In genomic region chr19:40894519-40895392, GRCm38 (mm10) we compare ENCODE assay signal across 8 mouse cellular contexts. TPM values are rescaled to one million over a fixed set of nuclear protein-coding genes. Genes with fewer than 3 reads are reported as not detected.
DNase-seq lines count a peak whose midpoint lies in the region; ATAC-seq and TF ChIP-seq lines count a peak whose summit lies in the region.

TSS of gene Zfp518a (plus strand) at chr19:40894705.

- H3K27ac ChIP-seq in ES-E14 (ENCODE audit: insufficient read depth, low read depth, low read length, poor library complexity, severe bottlenecking), result peak within 1 kb of the TSS; percentile 94
- H3K27ac ChIP-seq in lung, embryonic 16.5 days (ENCODE audit: low read length), result peak within 1 kb of the TSS; percentile 84

- peaks cover 13% of the 10 kb centered on the region for H3K27me3 ChIP-seq in lung, embryonic 16.5 days (ENCODE audit: control insufficient read depth, insufficient read depth, low read depth, low read length)

- H3K4me1 ChIP-seq in ES-E14 (ENCODE audit: control insufficient read depth in 2 of 2, insufficient read depth in 2 of 2, low read length in 2 of 2, poor library complexity in 1 of 2), result no peaks in the 10 kb centered on the region
- no peaks in the 10 kb centered on the region for H3K4me1 ChIP-seq in lung, embryonic 16.5 days (replicated peaks; ENCODE audit: control insufficient read depth, insufficient read depth, low read length)

- peak within 1 kb of the TSS; percentile 88 to 91 for H3K4me3 ChIP-seq in ES-E14 (ENCODE audit: insufficient read depth in 1 of 2, low read depth in 1 of 2, low read length in 2 of 2, poor library complexity in 1 of 2, severe bottlenecking in 1 of 2)
- H3K4me3 ChIP-seq in lung, embryonic 16.5 days (ENCODE audit: low read length), result peak within 1 kb of the TSS; percentile 73

- peak; percentile 72 to 95 for ATAC-seq in hematopoietic stem cell, adult 5-6 weeks (replicated peaks in 1 of 2; ENCODE audit: insufficient read depth in 1 of 2, low FRiP score in 2 of 2, low TSS enrichment in 1 of 2, low read depth in 1 of 2, poor library complexity in 2 of 2, severe bottlenecking in 2 of 2)
- ATAC-seq in lung, embryonic 16.5 days (ENCODE audit: low read depth), result peak; percentile 96

- H3K9me3 ChIP-seq in ES-E14 (ENCODE audit: control insufficient read depth, insufficient read depth, low read depth, low read length), result no peaks in the 10 kb centered on the region
- peaks cover 6% of the 10 kb centered on the region for H3K9me3 ChIP-seq in lung, embryonic 16.5 days (ENCODE audit: control insufficient read depth, low read length)

- peak; percentile 77 for DNase-seq in ES-E14 (ENCODE audit: low read depth, low spot score)
- DNase-seq in cerebellum, adult 8-10 months, result peak; percentile 89
- DNase-seq in forelimb bud, embryonic 11.5 days (ENCODE audit: low read depth, low spot score), result peak; percentile 95
- DNase-seq in layer of hippocampus, adult 9-10 months (ENCODE audit: low spot score), result peak; percentile 74
- DNase-seq in ovary, postnatal 10 days (ENCODE audit: low spot score), result peak; percentile 92
- peak; percentile 82 to 87 for DNase-seq in thymus, postnatal 10 days (ENCODE audit: low spot score in 2 of 2)

- peak within 1 kb of the TSS; percentile 80 for H3K4me2 ChIP-seq in lung, embryonic 16.5 days (ENCODE audit: low read depth, low read length)

- no peaks in the 10 kb centered on the region; the same call in 1 of the 2 replicates for H3K36me3 ChIP-seq in ES-E14 (ENCODE audit: control insufficient read depth, insufficient read depth, low read length, poor library complexity, severe bottlenecking)
- no peaks in the 10 kb centered on the region for H3K36me3 ChIP-seq in lung, embryonic 16.5 days (ENCODE audit: control insufficient read depth, insufficient read depth, low read length)

- WGBS in lung, embryonic 16.5 days, result under 1% methylated on average over 87 of the region's 89 CpGs

- in situ Hi-C loops in ES-E14 (cut with MboI; ENCODE audit: low sequenced_read_pairs in 2 of 2, unreplicated experiment in 2 of 2), result no loop called here

- H3K9ac ChIP-seq in ES-E14 (ENCODE audit: insufficient read depth, low read depth, low read length, poor library complexity, severe bottlenecking), result peak within 1 kb of the TSS; percentile 97
- peak within 1 kb of the TSS; percentile 85 for H3K9ac ChIP-seq in lung, embryonic 16.5 days (ENCODE audit: low read length)

TF ChIP-seq in ES-E14, 5 proteins besides CTCF, POLR2A, EP300 and RAD21:
- TF ChIP-seq HCFC1 (IDR thresholded peaks at IDR 0.05; ENCODE audit: borderline replicate concordance, insufficient read depth, low read length) (peak; percentile 47), CHD2 (IDR thresholded peaks at IDR 0.05; ENCODE audit: low read depth, low read length) (0 out of 2 replicates have a peak, but pooled peaks have one; percentile 47), ZNF384 (IDR thresholded peaks at IDR 0.05; ENCODE audit: low read depth, low read length) (no peak)

RNA-seq across cellular contexts. Expression of gene Zfp518a, which starts in this region (rescaled TPM):
- total RNA-seq in ES-E14 (2012; rRNA removed), result 25.8 and 32.9 TPM in 2 replicates
- total RNA-seq in hematopoietic stem cell, adult 5-6 weeks (2017), result 34.1 and 42.1 TPM in 2 replicates
- 10.3 and 12.9 TPM in 2 replicates for polyA plus RNA-seq in lung, embryonic 16.5 days (2015; fragmentation: Nextera tagmentation; extraction: Ambion mirVana)

Comparison
In these comparisons a context has a peak if more than half of its experiments do, and no peak if none do; other contexts are left out.
1. Peak in every context shown above with its lines: DNase-seq, ATAC-seq, H3K4me3 ChIP-seq and H3K27ac ChIP-seq.